Mouse (Mus musculus) kidney, embryonic 15.5 days (tissue): Measurements from ENCODE around the gene Zkscan17. TPM values are rescaled to one million over a fixed set of nuclear protein-coding genes. Genes with fewer than 3 reads are reported as not detected.

ENCODE experiments used
- ATAC-seq: fragments of 200-750 bp; cut with Nextera tagmentation; replicated peaks from 2 replicates; pipeline ENCODE4 v1.8.0; 2017; ENCODE audit warnings: moderate TSS enrichment; ENCODE audit not compliant: low FRiP score
- H3K27ac ChIP-seq: fragments of 300-500 bp; sonication (generic); 2 replicates; pipeline ENCODE4 v1.5.1; 2015; ENCODE audit warnings: mild to moderate bottlenecking, inconsistent platforms
- H3K27me3 ChIP-seq: fragments of 300-500 bp; sonication (generic); 2 replicates; pipeline ENCODE4 v1.6.1; 2015; ENCODE audit warnings: inconsistent platforms
- H3K36me3 ChIP-seq: fragments of 300-500 bp; sonication (generic); 2 replicates; pipeline ENCODE4 v1.6.1; 2015; ENCODE audit warnings: inconsistent platforms
- H3K4me1 ChIP-seq: fragments of 300-500 bp; sonication (generic); 2 replicates; pipeline ENCODE4 v1.6.1; 2015; ENCODE audit warnings: inconsistent platforms
- H3K4me2 ChIP-seq: fragments of 300-500 bp; sonication (generic); 2 replicates; pipeline ENCODE4 v1.6.1; 2015; ENCODE audit warnings: moderate library complexity, mild to moderate bottlenecking, inconsistent platforms
- H3K4me3 ChIP-seq: fragments of 300-500 bp; sonication (generic); replicated peaks from 2 replicates; pipeline ENCODE4 v1.5.1; 2015; ENCODE audit warnings: mild to moderate bottlenecking, inconsistent platforms
- H3K9ac ChIP-seq: fragments of 300-500 bp; sonication (generic); 2 replicates; pipeline ENCODE4 v1.6.1; 2015; ENCODE audit warnings: mild to moderate bottlenecking, inconsistent platforms
- H3K9me3 ChIP-seq: fragments of 300-500 bp; sonication (generic); replicated peaks from 2 replicates; pipeline ENCODE4 v1.6.1; 2016; ENCODE audit warnings: inconsistent platforms
- WGBS: fragments of 180-500 bp; shearing (Covaris S2); methylation state at CpG from one replicate; pipeline ENCODE4 v1.1.7; 2015; ENCODE audit warnings: mixed read lengths; 5-methylcytosine and 5-hydroxymethylcytosine counted together
- polyA plus RNA-seq: library from polyadenylated mRNA; unstranded; fragments of >200 nt; fragmentation: Nextera tagmentation; extraction: Ambion mirVana; gene quantifications from 2 replicates; pipeline ENCODE4 v1.2.1, GENCODE M21; 2015

The Zkscan17 gene
- polyA plus RNA-seq, 1 experiment from 2014 or later: 29.2 TPM

GRCm38 (mm10) chr11:59443102-59443501 is 83.4 kb downstream of the Zkscan17 start:
- Histone ChIP-seq H3K4me1 (no peaks in the 10 kb centered on the region), H3K4me2 (no peak overlapping the region), H3K27me3 (no peaks in the 10 kb centered on the region), H3K9me3 (no peaks in the 10 kb centered on the region), H3K4me3 (no peak overlapping the region), H3K27ac (no peak overlapping the region), H3K9ac (no peak overlapping the region), H3K36me3 (peaks cover 11% of the 10 kb centered on the region)
- no peak for ATAC-seq

- Histone ChIP-seq H3K9me3 (peaks cover 8% of the 10 kb centered on the region; the same call in 1 of the 2 replicates), H3K9ac (no peak overlapping the region), H3K4me3 (no peak overlapping the region), H3K27ac (no peak overlapping the region), H3K27me3 (no peaks in the 10 kb centered on the region), H3K36me3 (peaks cover 51% of the 10 kb centered on the region), H3K4me1 (no peaks in the 10 kb centered on the region), H3K4me2 (no peak overlapping the region)
- ATAC-seq: no peak
- WGBS: 94% methylated on average over 12 of the region's 12 CpGs
Observed at GRCm38 (mm10) chr11:59437954-59438353, 88.6 kb downstream of the Zkscan17 start.

Other genes with a start within 250 kb of the Zkscan17 start
- gene Wnt3a, start 236.0 kb downstream of the Zkscan17 start, polyA plus RNA-seq: not detected in 2 replicates
- 1.6 and 2.1 TPM in 2 replicates for gene Wnt9a, start 219.8 kb downstream of the Zkscan17 start, polyA plus RNA-seq
- gene Prss38, start 151.1 kb downstream of the Zkscan17 start, polyA plus RNA-seq: not detected in 2 replicates
- gene Jmjd4, start 76.7 kb downstream of the Zkscan17 start, polyA plus RNA-seq: 13.7 and 13.9 TPM in 2 replicates
- 111 and 112 TPM in 2 replicates for gene Snap47, start 75.6 kb downstream of the Zkscan17 start, polyA plus RNA-seq
- 7.1 and 8.2 TPM in 2 replicates for gene Zfp867, start 54.3 kb downstream of the Zkscan17 start, polyA plus RNA-seq
- 0.08 and 0.32 TPM in 2 replicates for gene Nlrp3, start 14.8 kb upstream of the Zkscan17 start, polyA plus RNA-seq
- not detected in 2 replicates for gene Olfr222, start 49.5 kb upstream of the Zkscan17 start, polyA plus RNA-seq
- gene Olfr223, start 66.5 kb upstream of the Zkscan17 start, polyA plus RNA-seq: not detected in 2 replicates
- gene Mprip, start 134.6 kb upstream of the Zkscan17 start, polyA plus RNA-seq: 46.7 and 51.3 TPM in 2 replicates